Mouse (Mus musculus) adrenal gland, adult (tissue): ENCODE measurements around the gene Irak1bp1.

Source experiments
- DNase-seq, 2 experiments: peaks; one replicate each; pipeline ENCODE4 v3.0.0; 2022 to 2023; ENCODE audit warnings: low spot score in 1 of 2; ENCODE audit not compliant: inconsistent age in 2 of 2

Irak1bp1 gene

DNA sequence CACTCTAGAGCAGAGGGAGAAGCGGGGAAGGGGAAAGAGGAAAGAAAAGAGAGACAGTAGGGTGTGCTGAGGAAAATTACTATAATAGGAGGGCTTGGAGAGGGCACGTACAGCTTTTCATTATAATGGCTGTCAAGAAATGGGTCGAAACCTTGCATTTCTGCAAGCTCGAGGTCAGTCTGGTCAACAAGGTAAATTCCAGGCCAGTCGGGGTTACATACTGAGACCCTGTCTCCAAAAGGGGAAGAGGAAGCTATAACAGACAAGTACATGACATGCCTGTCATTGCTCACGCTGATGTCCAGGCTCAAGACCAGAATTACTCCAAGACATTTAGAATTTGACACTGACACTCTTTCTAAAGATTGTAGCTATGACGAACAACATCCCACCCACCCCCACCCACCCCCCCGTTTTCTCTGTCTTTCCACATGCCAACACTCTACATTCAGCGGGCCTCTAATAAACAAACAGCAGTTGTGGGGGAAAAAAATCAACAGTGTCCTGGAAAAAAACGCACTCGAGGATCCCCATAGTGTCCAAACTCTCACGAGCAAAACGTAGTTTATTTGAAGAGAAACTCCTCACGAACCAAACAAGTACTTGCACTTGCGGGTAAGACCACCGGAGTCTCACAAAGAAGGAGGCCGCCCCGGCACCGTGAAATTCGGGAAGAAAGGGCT, at the start of gene Irak1bp1:
Irak1bp1 (plus strand) TSS at position 534 of the 683 bp plus-strand sequence.
- DNase-seq: peak in 1 of 2 experiments; percentile 31

DNA sequence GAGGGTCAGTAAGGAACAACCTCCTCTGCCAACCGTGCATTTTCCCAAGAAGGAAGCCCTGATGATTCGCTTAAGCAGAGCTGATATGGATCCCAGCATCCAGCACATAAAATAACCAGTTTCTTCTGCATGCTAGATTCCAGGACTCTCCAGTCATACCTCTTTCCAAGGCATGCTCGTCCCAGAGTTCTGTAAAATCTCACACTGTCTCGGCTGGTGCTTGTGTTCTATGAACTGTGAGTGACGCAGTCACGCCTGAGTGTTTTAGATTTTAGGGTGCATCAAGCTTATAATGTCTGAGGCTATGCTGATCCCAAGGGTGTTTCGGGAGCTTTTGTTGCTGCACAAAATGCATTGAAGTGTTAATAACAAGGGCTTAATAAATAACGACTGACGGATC, 41.0 kb upstream of the Irak1bp1 start:
- DNase-seq: no peak

DNA sequence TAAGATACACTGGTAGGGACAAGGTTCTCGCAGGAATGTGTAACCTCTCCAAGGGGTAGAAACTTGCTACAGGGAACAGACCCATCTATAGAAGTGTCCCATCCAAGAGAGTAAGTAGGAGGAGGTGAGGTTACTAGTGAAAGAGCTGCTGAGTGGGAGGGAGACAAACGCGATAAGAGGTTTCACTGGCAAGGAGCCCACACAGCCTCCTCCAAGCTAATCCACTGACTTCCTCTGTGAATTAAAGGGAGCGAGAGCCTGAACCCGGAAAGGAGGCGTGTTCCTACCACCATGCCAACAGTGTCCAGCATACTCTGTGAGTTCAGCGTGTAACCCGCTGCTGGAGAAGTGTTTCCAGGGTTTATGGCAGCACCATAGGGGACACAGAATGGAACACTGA, 29.0 kb upstream of the Irak1bp1 start:
- no peak for DNase-seq

DNA sequence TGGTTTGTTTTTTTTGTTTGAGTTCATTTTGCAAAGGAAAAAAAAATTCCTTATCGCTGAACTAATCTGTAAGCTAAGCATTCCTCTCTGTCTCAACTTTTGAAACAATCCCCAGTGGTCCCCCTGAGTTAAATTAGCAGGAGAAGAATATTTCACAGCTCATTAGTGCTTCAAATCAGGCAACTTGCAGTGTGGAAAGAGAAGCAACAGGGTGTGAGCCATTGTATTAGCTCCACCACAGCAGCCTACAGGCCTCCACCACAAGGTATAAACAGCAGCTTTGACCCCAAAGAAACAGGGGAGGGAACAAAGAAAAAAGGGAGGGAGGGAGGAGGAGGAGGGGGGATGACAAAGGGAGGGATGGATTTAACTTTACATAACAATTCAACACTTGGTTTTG, 22.2 kb upstream of the Irak1bp1 start:
- no peak for DNase-seq

DNA sequence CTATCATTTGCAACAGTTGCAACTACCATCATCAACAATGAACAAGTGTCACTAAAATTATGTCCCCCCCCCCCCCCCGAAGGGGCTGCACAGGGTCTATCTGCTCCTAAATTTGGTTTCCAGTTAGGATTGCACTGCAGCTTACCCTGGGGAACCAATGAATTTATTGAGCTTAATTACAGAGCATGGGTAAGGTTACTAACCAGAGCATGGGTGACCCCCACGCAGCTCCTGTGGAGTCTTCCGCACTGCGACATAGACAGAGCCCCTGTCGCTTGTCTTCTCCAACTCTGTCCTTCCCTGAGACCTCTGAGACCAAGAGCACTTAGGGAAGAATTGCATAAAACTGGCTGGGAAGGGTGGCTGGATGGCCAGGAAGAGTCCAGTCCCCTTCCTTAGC, 21.7 kb upstream of the Irak1bp1 start:
- DNase-seq: no peak

DNA sequence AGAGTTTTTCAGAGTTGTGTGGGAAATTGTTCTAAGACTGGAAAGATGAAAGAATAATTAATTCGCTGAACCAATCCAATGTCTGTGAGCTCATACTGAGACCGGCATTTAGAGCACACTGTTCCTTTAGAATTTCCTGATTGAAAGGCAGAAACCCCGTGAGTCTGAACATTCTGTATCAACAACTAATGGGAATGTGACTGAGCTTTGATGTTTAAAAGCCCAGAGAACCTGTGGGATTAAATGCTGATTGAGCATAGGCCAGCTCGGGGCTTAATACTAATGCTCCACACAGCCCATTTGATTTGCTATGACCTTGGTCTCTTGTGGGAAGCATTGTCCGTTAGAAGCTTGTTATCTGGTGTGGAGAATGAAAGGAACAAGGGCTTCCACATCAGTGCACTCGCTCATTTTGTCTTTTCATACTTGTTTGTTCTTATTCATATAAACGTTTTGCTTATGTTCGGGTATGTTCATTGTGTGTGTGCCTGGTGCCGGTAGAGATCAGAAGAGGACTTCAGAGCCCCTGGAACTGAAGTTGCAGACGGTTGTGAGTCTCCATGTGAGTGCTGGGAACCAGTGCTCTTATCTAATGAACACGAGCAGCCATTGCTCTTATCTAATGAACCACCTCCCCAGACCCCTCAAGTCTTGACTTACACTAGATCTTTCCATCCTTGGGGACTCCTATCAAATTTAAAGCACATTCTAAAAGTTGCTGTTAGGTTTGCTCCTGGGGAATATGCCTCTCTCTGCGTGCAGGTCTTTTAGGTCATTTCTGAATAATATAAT, 17.0 kb upstream of the Irak1bp1 start:
- no peak for DNase-seq

DNA sequence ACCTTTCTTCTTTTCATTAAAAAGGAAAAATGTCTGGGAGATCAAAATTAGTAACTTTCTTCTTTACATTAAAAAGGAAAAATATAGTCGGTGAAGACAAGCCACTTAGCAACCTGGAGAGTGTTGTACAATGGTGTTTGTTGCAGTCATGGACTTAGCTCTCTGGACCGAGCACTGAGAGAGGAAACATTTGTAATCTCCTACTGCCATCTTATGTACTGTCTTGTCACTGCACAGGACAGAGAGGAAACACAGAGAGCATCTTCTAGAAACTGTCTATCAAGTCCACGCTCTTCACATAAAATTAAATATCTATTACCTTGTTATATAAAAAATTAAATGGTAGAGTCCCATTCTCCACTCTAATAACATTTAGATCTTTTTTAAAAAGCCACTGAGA, 14.8 kb upstream of the Irak1bp1 start:
- peak in 1 of 2 experiments; percentile 37 for DNase-seq

DNA sequence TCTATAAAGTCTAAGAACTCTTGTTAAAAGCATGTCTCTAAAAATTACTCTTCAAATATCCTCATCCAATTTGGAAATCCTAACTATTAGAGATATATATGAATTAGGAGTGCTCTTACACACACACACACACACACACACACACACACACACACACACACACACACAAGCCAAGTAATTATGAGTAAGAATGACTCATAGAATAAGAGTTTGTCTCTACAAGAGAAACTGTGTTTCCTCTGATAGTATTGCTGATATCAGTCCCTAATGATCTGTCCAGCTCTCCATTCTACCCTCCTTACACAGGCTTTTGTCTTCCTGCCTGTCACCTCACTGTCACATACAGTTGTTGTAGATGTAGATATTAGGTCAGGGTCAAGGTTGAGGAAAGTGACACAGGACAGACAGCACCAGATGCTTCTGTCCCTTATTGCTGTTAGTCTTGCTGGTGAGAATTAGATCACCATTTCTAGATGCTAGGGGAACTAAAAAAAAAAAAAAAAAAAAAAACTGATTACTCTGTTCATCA, 14.0 kb upstream of the Irak1bp1 start:
- peak in 1 of 2 experiments; percentile 28 for DNase-seq

DNA sequence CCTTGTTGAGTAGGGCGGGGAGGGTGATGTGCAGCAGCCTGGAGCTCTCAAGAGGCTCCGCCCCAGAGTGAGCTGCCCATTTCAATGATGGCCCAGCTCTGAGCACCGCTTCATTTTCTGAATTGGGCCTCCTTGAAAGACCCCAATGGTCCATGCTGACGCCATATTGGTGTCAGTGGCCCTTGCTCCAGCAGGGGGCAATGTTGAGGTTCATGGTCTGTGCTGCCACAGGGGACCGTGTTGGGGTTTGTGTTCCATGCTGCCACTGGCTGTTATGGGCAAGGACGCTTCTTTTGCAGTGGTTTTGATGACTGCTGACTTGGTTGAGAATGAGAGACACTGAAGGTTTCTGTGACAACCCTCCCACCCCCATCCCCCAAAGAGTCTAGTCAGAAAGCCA, 2.9 kb upstream of the Irak1bp1 start:
- no peak for DNase-seq

DNA sequence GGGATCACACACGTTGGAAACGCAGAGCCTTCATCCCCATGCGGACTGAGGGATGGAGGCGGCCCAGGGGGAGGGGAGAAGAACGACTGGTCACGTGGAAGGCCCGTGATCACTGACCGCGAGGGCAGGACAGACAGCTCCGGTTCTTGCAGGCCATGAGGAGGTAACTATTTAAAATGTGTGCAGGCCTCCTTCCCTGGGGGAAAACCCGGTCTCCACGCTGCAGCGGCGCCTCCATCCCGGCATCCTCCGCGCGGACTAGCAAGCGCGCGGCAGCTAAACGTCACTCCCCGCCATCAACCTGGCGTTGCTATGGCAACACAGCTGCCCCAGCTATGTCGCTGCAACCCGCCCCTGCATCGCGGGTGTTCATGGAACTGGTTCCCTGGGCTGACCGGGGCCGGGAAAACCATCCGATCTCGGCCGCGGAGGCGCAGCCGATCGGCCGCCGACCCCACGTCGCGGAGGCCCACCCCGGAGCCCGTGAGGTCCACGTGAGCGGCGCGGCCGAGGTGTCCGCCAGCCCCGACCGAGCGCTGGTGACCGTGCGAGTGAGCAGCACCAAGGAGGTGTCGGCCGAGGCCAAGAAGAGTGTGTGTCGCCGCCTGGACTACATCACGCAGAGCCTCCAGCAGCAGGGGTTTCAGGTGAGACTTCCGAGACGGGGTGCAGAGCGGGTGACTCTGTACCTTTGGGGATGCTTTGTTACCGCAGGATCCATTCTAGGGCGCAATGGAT, 522 bp downstream of the Irak1bp1 start:
- DNase-seq: peak; percentile 89 to 96

DNA sequence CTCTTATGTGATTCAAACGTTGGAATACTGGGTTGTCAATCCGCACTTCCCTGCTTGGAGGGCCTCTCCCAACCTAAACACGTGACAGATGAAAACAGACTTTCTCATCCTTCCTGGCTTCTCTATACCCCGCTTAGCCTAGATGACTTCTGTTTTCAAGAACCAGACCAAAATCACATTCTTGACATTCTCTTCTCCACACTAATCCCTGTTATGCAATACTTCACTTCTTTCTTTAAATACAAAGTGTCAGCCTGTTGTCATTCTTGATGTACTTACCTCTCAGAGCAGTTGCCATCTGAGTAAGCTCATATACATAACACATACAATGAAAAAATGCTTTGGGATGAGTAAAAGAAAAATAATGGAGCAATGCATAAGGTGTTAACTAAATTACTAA, 2.6 kb downstream of the Irak1bp1 start:
- DNase-seq: no peak

DNA sequence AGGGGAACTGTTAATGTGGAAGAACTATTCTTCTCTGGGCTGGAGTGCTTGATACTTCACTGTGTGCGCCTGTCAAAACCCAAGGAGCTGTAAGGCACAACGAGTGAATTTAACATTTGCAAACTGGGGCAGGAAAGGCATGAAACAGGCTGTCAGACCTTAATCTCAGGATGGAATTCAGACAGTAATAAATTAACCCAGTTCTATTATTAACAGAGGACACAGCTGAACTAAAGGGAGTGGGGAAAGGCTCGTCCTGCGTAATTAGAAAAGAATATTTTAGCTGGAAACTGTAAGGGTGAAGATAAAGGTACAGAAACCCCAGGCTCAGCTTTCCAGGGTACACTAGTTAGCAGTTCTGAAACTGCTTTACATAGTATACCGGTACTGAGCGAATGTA, 6.6 kb downstream of the Irak1bp1 start:
- DNase-seq: no peak

DNA sequence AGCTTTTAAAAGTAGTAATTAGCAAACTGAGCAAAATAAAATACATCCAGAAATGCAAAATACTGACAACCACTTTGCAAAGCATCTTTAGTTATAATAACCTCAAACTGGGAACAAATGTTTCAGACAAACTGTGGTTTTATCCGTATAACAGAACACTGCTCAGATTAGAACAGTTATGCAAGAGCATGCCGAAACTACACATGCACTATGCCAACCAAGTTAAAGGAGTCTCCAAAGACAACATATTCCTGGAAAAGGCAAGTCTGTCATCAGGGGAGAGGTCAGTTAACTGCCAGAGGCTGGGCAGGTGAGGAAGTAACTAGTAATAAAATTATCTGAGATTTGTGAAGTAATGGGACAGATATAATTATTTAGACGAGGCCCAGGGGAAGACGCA, 13.3 kb downstream of the Irak1bp1 start:
- DNase-seq: no peak

DNA sequence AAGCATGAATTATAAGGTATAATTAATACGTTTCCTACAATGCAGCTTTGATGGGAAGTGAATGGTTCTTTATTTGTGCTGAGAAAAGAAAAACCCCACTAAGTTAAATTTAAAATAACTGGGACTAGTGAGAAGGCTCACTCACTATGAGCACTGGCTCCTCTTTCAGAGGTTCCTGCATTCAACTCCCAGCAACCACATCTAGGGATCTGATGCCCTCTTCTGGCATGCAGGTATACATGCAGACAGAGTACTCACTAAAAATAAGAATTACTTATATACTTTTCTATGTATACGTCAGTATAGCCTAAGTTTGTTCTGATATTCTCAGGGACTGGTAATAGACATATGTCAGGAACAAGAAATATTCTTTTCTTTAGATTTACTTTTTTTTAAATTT, 24.7 kb downstream of the Irak1bp1 start:
- DNase-seq: no peak

DNA sequence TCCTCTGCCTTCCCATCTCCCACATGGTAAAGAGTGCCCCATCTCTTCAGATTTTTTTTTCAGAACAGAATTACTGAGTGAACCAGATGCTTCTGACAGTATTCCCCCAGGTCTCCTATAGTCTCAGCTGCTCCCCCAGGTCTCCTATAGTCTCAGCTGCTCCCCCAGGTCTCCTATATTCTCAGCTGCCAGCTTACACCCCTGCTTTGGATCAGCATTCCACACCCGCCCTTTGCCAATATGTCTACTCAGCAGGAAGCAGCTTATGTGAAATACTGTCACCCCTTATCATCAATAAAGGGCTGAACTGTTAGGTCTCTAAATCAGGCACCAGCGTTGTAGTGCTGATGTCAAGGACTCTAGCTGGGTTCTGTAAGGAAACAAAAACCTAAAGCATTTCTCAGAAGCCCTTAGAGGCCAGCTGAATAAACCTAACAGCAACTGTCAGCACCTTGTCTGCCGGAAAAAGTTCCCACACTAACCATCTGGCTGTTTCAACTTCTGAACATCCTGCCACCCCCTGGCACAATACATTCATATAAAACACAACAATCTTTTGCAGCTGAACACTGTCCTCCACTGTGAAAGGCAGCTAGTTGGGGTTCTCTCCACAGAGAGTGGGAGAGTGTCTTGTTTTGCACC, 25.8 kb downstream of the Irak1bp1 start:
- no peak for DNase-seq

DNA sequence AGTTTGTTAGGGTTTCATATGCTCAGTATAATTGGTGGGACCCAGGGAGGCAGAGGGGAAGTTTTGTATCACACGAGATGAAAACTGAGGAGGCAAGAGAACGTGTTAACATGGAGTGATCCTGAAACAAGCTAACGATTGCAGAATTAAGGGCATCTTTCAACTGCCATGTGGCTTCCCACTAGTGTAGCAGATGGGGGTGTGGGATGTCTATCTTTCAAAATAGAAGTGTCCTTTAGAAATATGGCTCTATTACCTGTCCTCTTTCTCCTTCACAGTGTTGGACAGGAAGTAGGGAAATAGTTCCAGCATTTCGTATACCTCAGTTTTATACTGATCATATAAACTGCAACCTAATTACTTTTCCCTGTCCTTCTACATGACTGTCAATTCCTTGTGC, 26.9 kb downstream of the Irak1bp1 start:
- DNase-seq: no peak

DNA sequence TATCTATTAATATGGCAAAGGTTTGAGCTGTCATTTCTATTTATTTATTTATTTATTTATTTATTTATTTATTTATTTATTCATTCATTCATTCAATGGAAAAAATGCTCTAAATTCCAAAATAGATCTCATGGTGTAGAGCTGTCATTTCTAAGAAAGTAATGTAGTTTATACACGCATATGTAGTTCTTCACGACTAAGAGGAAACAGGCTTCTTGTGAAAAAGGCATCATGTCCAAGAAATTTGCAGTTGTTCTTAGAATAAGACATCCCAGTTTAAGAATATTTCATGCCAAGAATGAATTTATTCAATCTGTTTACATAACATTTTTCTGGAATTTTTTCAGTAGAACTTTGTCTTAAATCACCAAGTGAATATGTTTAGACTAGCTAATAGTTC, 31.5 kb downstream of the Irak1bp1 start:
- no peak for DNase-seq

DNA sequence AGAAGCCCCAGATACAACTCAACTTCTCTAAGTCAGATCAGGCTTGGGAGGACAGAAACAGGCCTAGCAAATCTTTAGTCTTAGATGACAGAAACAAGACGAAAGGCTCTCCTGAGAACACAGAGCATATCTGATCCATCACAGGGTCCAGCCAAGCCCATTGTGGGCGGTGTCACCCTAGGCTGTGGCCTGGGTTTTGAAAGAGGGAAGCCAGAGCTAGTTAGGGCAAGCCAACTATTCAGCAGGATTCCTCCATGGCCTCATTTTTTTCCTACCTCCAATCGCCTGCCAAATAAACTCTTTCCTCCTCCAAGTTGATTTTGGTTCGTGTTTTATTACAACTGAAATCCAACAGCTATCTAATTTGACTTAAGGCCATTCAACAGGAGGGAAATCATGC, 32.0 kb downstream of the Irak1bp1 start:
- peak in 1 of 2 experiments; percentile 43 for DNase-seq

DNA sequence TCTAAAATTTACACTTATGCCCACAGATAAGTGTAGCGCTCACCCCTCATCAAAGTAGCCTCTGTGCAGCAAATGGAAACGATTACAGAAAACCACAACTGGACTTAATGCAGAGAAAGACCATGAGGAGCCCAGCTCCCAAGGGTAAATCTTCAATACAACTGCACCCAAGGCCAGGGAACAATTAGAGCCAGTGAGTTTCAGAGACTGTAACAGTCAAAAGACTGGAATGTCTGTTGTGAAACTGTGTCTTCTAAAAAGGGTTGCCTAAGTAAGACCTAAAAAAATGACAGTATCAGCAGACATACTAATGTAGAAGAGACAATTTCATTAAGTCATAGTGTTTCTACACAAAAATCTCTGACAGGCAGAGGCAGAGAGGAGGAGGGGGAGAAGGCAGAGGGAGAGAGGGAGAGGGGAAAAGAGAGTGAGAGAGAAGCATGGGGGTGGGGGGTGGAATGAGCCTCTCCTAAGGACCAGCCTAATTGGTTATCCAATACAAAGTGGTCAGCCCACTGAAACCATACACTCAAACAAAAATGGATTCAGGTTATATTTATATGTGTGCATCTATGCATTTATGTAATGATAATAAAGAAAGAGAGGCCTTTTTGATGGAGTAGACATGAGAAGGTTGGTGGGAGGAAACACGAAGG, 32.6 kb downstream of the Irak1bp1 start:
- peak in 1 of 2 experiments; percentile 51 for DNase-seq

DNA sequence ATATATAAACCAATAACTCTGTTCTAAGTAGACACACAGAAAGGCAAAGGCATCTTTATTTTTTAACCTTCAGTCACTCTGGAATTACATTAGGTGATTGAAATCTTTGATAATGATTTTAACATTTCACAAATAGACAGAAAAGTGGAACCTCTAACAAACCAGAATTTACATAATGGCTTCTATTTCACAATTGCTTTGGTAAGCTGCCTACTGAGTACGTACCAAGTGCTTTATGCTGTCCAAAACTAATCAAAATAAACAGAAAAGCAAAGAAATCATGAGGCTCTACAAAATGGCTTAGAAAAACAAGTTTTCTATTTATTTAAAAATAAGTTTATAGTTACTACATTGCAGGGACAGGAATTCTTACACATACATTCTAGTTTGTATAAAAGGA, 36.8 kb downstream of the Irak1bp1 start:
- no peak for DNase-seq

DNA sequence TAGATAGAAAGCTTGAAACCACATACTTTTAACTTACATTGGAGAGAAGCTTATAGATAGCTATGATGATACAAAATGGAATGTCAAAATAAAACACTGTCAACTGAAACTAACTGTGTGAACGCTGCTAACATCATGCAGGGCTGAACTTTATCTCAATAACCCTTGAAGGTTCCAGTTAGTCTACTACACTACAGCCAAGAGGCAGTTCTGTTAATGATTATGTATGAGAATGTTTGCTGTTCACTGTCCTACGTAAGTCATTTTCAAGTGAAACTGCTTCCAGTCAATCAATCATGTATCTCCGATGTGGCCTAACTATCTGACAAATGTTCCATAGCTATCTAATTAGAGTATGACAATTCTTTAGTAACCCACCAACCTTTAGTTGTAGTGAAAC, 38.4 kb downstream of the Irak1bp1 start:
- DNase-seq: no peak
